Mouse (Mus musculus): ENCODE data around the gene Gm9573. TPM values are rescaled to one million over a fixed set of nuclear protein-coding genes. Genes with fewer than 3 reads are reported as not detected.
A peak's percentile ranks its signal among the peaks of the same experiment; 100 is the strongest.

Gm9573 gene
- polyA plus RNA-seq, 1 experiment from 2014 or later = not detected

DNA sequence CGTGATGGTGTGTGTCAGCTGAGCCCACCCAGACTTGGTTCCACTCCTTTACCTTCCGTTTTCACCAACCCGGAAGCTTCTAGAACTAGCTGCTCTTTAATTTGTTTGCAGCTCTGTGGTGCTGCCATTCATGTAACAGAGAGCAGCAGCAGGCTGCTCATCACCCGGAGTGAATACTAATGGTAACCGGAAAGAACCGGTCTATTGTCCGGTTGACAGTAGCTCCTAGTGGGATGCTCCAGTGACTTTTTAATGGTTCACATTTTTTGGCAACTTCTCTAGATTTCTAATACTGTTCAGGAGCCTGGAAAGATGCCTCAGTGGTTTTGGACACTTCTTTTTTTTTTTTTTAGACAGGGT, 35.2 kb downstream of the Gm9573 start:
- Histone ChIP-seq H3K9me3 (0 out of 2 replicates have a peak, but pooled peaks cover 4% of the 10 kb centered on the region), H3K4me3 (replicated peaks) (no peak overlapping the region), H3K9ac (no peak overlapping the region), H3K36me3 (replicated peaks) (no peaks in the 10 kb centered on the region), H3K4me1 (peaks cover 4% of the 10 kb centered on the region; the same call in 1 of the 2 replicates), H3K4me2 (no peak overlapping the region), H3K27me3 (0 out of 2 replicates have a peak, but pooled peaks cover under 1% of the 10 kb centered on the region), H3K27ac (no peak overlapping the region)
- WGBS = 83% methylated on average over 7 of the region's 7 CpGs
- ATAC-seq (ENCODE audit: low FRiP score) = no peak

DNA sequence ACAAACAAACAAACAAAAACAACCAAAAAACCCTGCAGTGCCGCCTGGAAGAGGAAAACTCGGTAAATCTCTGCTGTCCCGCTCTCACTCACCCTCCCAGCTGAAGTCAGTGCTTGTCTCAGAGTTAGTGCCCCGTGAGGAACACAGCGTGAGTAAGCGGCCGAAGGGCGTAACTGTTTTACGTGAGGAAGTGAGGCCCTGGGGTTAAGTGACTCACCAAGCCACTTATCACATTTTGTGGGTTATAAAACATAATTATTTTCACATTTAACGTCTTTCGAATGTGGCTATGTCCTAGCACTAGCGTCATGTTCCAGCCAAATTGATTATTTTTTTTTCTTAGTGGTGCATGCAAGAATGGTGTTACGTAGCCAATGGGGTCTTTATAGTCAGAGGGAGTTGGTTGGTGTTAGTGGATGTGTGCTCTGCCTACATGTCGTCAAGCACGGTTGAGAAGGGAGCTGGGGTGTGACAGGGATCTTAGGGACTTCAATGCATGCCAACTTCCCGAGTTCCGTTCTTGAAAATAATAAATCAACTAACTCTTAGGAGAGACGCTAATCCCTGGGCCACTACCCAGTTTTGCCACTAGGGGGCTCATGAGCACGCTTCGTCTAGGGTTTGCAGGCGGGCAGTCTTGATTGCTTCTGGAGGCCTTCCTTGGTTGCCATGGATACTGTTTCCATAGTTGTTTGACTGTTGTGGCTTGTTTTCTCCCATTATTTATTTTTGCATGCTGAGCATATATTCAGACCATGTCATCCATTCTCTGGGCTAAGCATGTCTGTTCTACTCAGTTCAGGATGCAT, 35.8 kb downstream of the Gm9573 start:
- Histone ChIP-seq H3K4me2 (no peak overlapping the region), H3K36me3 (replicated peaks) (no peaks in the 10 kb centered on the region), H3K4me3 (replicated peaks) (no peak overlapping the region), H3K9me3 (0 out of 2 replicates have a peak, but pooled peaks cover 4% of the 10 kb centered on the region), H3K9ac (no peak overlapping the region), H3K4me1 (peaks cover 4% of the 10 kb centered on the region; the same call in 1 of the 2 replicates), H3K27me3 (peaks cover 6% of the 10 kb centered on the region; the same call in 1 of the 2 replicates), H3K27ac (no peak overlapping the region)
- peak; percentile 64; the same call in 1 of the 2 replicates for ATAC-seq (ENCODE audit: low FRiP score)
- WGBS = 69% methylated on average over 21 of the region's 21 CpGs

DNA sequence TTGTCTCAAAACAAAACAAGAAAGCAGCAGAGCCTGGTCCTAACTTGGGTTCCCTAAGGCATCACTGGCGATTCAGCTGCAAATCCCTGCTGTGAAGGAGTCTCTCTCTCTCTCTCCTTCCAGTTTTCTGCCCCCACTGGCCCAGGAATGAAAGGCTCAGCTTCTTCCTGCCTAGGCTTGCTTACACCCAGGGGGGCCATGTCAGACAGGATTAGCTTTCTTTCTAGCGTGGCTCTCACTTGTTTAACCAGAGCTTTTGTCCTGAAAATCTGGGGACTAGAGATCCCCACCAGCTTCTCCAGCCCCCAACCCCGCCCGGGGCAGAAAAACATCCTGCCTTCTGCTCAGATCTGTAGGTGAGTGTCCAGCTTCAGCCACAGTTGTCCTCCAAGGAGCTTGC, 38.0 kb downstream of the Gm9573 start:
- no peak overlapping the region for H3K4me3 ChIP-seq (replicated peaks)
- no peak overlapping the region for H3K27ac ChIP-seq
- no peak for ATAC-seq (ENCODE audit: low FRiP score)
- H3K36me3 ChIP-seq (replicated peaks) = no peaks in the 10 kb centered on the region
- 0 out of 2 replicates have a peak, but pooled peaks cover 4% of the 10 kb centered on the region for H3K9me3 ChIP-seq
- H3K4me1 ChIP-seq = peaks cover 8% of the 10 kb centered on the region
- H3K27me3 ChIP-seq = peaks cover 9% of the 10 kb centered on the region; the same call in 1 of the 2 replicates
- no peak overlapping the region for H3K9ac ChIP-seq
- WGBS = 3% methylated on average over 4 of the region's 4 CpGs
- H3K4me2 ChIP-seq = no peak overlapping the region

DNA sequence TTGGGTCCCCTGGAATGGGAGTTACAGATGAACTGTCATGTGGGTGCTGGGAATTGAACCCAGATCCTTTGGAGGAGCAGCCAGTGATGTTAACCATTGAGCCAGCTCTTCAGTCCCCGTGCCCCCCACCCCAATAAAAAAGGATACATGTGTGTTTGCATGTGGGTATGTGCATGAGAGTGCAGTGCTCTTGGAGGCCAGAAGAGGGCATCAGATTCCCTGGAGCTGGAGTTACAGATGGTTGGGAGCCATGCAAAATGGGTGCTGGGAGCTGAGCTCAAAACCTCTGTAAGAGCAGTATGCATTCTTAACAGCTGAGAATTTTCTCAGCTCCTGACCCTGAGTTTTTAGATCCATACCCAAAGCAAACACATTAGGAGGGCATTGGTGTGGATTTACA, 39.1 kb downstream of the Gm9573 start:
- 85% methylated on average over 1 of the region's 1 CpGs for WGBS

DNA sequence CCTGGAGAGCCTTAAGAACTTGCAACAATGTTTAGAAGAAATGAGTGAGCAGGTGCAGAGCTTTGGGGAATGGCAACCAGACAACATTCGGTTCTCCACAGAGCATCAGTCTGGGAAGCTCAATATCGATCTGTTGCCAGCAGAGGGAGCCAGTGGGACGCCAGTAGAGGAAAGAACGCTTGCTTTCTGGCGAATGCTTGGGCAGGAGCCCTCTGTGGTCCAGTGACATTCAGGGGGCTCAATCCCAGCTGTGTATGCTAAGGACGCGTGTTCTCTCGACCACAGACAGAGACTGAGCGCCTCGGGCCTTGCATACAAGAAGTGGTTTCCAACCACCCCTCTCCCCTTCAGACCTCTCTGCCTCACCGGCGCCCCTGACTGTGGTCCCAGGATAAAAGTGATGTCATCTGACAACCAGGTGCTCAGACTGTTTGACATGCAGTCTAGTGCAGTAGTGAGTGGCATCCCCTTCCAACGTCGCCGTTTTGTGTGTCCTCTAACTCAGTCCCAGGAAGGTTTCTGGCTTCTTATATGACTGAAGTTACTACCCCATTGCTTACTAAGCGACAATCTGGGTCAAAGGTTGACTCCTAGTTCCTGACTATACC, 42.0 kb downstream of the Gm9573 start:
- Histone ChIP-seq H3K4me1 (peaks cover 8% of the 10 kb centered on the region), H3K4me3 (replicated peaks) (no peak overlapping the region), H3K36me3 (replicated peaks) (no peaks in the 10 kb centered on the region), H3K27me3 (peaks cover 9% of the 10 kb centered on the region; the same call in 1 of the 2 replicates), H3K9ac (no peak overlapping the region), H3K9me3 (0 out of 2 replicates have a peak, but pooled peaks cover 4% of the 10 kb centered on the region), H3K4me2 (peak overlapping the region; percentile 40), H3K27ac (no peak overlapping the region)
- 15% methylated on average over 16 of the region's 16 CpGs for WGBS
- ATAC-seq (ENCODE audit: low FRiP score) = no peak

More for the DNA sequence above, 39.1 kb downstream of the Gm9573 start:
- Histone ChIP-seq H3K4me3 (replicated peaks) (no peak overlapping the region), H3K9me3 (0 out of 2 replicates have a peak, but pooled peaks cover 4% of the 10 kb centered on the region), H3K4me1 (peaks cover 8% of the 10 kb centered on the region), H3K9ac (no peak overlapping the region), H3K4me2 (no peak overlapping the region), H3K36me3 (replicated peaks) (no peaks in the 10 kb centered on the region), H3K27ac (no peak overlapping the region), H3K27me3 (peaks cover 9% of the 10 kb centered on the region; the same call in 1 of the 2 replicates)
- no peak for ATAC-seq (ENCODE audit: low FRiP score)

DNA sequence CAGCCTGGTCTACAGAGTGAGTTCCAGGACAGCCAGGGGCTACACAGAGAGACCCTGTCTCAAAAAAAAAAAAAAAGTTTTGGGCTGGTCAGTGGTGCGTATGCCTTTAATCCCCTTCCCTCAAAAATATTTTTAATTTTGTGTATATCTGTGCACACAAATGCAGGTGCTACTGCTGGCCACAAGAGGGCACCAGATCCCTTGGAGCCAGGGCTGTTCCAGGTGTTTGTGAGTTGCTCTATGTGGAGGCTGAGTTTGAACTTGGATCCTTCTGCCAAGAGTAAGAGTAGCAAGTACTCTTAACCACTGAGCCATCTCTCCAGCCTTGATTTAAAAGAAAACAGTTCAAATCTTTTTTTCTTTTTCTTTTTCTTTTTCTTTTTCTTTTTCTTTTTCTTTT, 43.5 kb downstream of the Gm9573 start:
- Histone ChIP-seq H3K4me2 (no peak overlapping the region), H3K27me3 (peaks cover 9% of the 10 kb centered on the region; the same call in 1 of the 2 replicates), H3K9me3 (0 out of 2 replicates have a peak, but pooled peaks cover 4% of the 10 kb centered on the region), H3K4me3 (replicated peaks) (no peak overlapping the region), H3K4me1 (peaks cover 4% of the 10 kb centered on the region), H3K9ac (no peak overlapping the region), H3K27ac (no peak overlapping the region), H3K36me3 (replicated peaks) (no peaks in the 10 kb centered on the region)
- ATAC-seq (ENCODE audit: low FRiP score) = no peak
- 96% methylated on average over 1 of the region's 1 CpGs for WGBS

DNA sequence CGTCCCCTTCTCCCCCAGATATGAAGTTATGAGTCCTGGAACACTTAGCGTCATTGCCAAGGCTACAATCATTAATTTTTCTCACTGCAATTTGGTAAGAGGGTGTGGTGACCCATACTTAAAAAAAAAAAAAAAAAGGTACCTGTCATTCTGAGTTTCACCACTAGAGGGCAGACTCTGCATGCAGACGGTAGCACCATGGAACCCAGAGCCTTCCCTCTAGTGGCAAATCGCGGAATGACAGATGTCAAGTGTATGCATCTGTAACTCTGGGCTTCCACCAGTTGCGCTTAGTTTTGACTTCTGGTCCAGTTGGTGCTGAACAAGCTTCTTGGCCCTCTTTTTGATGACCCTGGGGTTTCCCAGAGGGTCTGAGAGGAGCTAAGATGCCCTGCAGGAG, 48.2 kb downstream of the Gm9573 start:
- ATAC-seq (ENCODE audit: low FRiP score) = no peak
- WGBS = 15% methylated on average over 6 of the region's 6 CpGs

DNA sequence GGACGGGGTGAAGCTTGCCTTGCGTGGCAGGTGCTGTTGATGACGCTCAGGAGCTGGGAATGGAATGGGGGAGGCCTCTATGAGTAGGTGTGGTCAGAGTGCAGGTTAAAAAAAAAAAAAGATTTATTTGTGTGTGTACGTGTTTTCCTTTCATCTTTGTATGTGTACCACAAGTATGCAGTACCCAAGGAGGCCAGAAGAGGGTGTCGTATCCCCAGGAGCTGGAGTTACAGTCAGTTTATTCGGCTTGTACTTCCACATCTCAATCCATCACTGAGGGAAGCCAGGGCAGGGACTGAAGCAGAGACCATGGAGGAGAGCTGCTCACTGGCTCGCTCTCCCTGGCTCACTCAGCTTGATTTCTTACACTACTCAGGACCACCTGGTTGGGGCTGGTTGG, 55.0 kb downstream of the Gm9573 start:
- WGBS = 96% methylated on average over 7 of the region's 7 CpGs
- H3K9ac ChIP-seq = no peak overlapping the region
- no peaks in the 10 kb centered on the region for H3K9me3 ChIP-seq
- no peak overlapping the region for H3K4me2 ChIP-seq
- peaks cover 24% of the 10 kb centered on the region for H3K27me3 ChIP-seq
- no peak overlapping the region for H3K4me3 ChIP-seq (replicated peaks)
- no peaks in the 10 kb centered on the region for H3K36me3 ChIP-seq (replicated peaks)
- H3K27ac ChIP-seq = no peak overlapping the region
- peaks cover 14% of the 10 kb centered on the region for H3K4me1 ChIP-seq
- no peak for ATAC-seq (ENCODE audit: low FRiP score)

More for the DNA sequence above, 48.2 kb downstream of the Gm9573 start:
- Histone ChIP-seq H3K36me3 (replicated peaks) (no peaks in the 10 kb centered on the region), H3K4me1 (no peaks in the 10 kb centered on the region), H3K4me3 (replicated peaks) (no peak overlapping the region), H3K9me3 (no peaks in the 10 kb centered on the region), H3K4me2 (no peak overlapping the region), H3K9ac (no peak overlapping the region), H3K27ac (no peak overlapping the region), H3K27me3 (no peaks in the 10 kb centered on the region; the same call in 1 of the 2 replicates)

DNA sequence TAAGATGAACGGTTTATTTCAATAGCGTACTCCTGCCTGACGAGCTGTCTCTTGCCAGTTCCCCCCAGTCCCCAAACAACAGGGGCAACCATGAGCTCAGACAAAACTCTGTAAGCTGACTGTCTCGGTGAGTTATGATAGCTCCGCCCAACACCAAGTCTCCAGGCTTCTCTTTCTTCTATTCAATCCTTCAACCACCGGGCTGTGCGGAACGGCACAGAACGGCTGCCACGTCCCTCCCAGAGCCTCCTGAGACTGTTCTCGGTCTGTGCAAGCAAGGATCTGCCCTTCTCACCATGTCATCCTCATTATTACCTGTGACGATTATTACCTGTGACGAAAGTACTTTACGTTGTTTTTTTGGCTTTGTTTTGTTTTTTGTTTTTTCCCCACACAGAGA, 55.6 kb downstream of the Gm9573 start:
- 79% methylated on average over 14 of the region's 14 CpGs for WGBS
- no peak overlapping the region for H3K9ac ChIP-seq
- no peak overlapping the region for H3K4me3 ChIP-seq (replicated peaks)
- H3K9me3 ChIP-seq = no peaks in the 10 kb centered on the region
- peaks cover 14% of the 10 kb centered on the region for H3K4me1 ChIP-seq
- H3K27ac ChIP-seq = no peak overlapping the region
- H3K36me3 ChIP-seq (replicated peaks) = no peaks in the 10 kb centered on the region
- no peak overlapping the region for H3K4me2 ChIP-seq
- no peak for ATAC-seq (ENCODE audit: low FRiP score)
- H3K27me3 ChIP-seq = peaks cover 24% of the 10 kb centered on the region

DNA sequence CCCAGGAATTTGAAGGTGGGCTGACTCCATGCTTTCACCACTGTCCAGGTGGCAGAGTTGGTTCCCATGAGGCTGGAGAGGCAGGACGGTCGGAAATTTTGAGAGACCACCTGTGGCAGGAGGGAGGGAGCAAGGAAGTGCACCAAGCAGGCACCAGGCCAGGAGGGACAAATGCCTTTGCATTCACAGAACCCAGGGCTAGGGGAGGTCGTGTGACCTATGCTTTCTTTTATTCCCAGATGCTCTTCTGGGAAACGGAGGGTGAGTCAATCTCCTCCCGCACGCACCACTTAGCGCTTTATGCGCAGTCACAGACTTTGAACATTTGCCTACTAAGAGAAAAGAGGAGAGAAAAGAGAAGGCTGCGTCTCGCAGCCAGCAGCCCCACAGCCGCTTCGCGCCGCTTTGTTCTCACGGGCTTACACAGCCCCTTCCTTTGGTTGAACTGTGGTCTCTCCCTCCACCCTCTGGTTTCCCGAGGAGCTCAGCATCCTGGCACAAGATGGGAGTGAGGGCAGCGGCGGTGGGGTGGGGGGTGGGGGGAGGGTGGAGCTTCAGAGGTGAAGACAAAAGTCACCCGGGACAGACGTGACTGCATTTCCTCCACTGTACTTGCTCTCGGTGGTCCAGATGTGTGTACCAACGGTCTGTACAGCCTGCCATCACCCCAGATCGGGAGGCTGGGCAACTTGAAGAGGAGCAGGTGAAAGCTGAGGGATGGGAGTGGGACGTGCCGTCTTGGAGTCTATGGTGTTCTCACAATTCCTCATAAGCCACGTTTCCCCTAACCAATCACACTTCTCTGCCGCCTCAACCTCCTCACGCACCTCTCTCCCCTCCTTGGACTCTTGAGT, 57.1 kb downstream of the Gm9573 start:
- H3K4me1 ChIP-seq = peaks cover 14% of the 10 kb centered on the region
- WGBS = 2% methylated on average over 28 of the region's 28 CpGs
- H3K9ac ChIP-seq = peak overlapping the region; percentile 50
- H3K27me3 ChIP-seq = peaks cover 24% of the 10 kb centered on the region
- peak overlapping the region; percentile 30 for H3K4me3 ChIP-seq (replicated peaks)
- H3K27ac ChIP-seq = no peak overlapping the region
- H3K9me3 ChIP-seq = no peaks in the 10 kb centered on the region
- peak overlapping the region; percentile 59 for H3K4me2 ChIP-seq
- peak; percentile 72; the same call in 1 of the 2 replicates for ATAC-seq (ENCODE audit: low FRiP score)
- H3K36me3 ChIP-seq (replicated peaks) = no peaks in the 10 kb centered on the region
